Mouse (Mus musculus) ovary, adult 2 months (tissue): ENCODE data around the gene Arhgap42. TPM values are rescaled to one million over a fixed set of nuclear protein-coding genes. Genes with fewer than 3 reads are reported as not detected.

Experiments
- polyA plus RNA-seq: library from polyadenylated mRNA; depleted of rRNA; stranded (reverse); fragments of >200 nt; gene quantifications from 2 replicates; pipeline ENCODE4 v1.2.3, GENCODE M21; 2012; rRNA removed

Gene Arhgap42
- polyA plus RNA-seq, result 42.8 and 98.5 TPM in 2 replicates

GRCm38 (mm10) chr9:9238438-9239391 lies at the start of gene Arhgap42:
TSS of gene Arhgap42 (minus strand) at chr9:9239101.

GRCm38 (mm10) chr9:8971491-8971890 lies 267.4 kb downstream of the Arhgap42 start, which contains the start of gene Gm16485:
TSS of gene Gm16485 (plus strand) at chr9:8971791.

